Mouse (Mus musculus) Patski (cell line): ENCODE results near the gene Mmp17. TPM values are rescaled to one million over a fixed set of nuclear protein-coding genes. Genes with fewer than 3 reads are reported as not detected.

Experiments
- ATAC-seq: fragments of 100-300 bp; one replicate; pipeline ENCODE4 v1.8.0; 2021
- CTCF ChIA-PET: fragments of 350-600 bp; sonication (Branson Sonifier 250); formaldehyde crosslinking; loops from one replicate; lab custom pipeline; 2022; ENCODE audit warnings: inconsistent platforms; lab: Charles Lee
- POLR2A ChIA-PET: fragments of 350-600 bp; sonication (Branson Sonifier 250); formaldehyde crosslinking; loops from one replicate; lab custom pipeline; 2022; ENCODE audit warnings: antibody characterized with exemption, inconsistent platforms; lab: Charles Lee
- DNase-seq: peaks from one replicate; pipeline ENCODE4 v3.0.0-alpha.2; 2011; ENCODE audit warnings: low read depth, low spot score
- H3K27me3 ChIP-seq: fragments of 371-371 bp; one replicate; pipeline ENCODE4 v1.5.1; 2021
- CTCF ChIP-seq: fragments of 100-300 bp; IDR thresholded peaks from one replicate; pipeline ENCODE4 v1.5.1; 2021
- in situ Hi-C: fragments of 300-500 bp; cut with MboI; formaldehyde crosslinking; loops from 3 replicates; pipeline ENCODE4 v1.11.1; 2018; ENCODE audit warnings: low pct_unique_long_range_greater_than_20kb, mixed read lengths
- polyA plus RNA-seq: library from polyadenylated mRNA; unstranded; gene quantifications from one replicate; pipeline ENCODE4 v1.2.3, GENCODE M21; 2021

The Mmp17 gene
- polyA plus RNA-seq, 1 experiment from 2014 or later, result 0.81 TPM

DNA sequence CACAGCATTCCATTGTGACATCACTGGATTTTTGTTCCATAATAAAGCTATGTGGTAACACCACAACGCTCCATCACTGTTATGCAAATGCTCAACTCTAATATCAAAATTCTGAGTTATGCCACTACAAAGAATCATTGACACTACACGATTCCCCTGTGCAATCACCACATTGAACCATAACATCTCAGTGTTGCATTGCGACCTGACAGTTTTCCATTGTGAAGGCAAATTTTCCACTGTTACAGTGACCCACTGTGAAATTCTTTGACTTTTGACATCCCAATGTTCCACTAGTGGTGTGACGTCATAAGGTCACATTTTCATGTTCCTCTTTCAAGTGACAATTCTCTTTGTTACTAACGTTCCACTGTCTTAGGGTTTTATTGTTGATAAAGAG lies 66.9 kb downstream of the Mmp17 start:
- ChIA-PET CTCF (no interaction called here), POLR2A (interaction anchor here (0.9 kb wide), 1 partner anchor 8 kb away, joined by 3 read pairs; no protein-coding TSS in a partner anchor)
- in situ Hi-C loops, result no loop called here
- H3K27me3 ChIP-seq, result no peaks in the 10 kb centered on the region
- no peak for TF ChIP-seq CTCF
- DNase-seq (no peak), ATAC-seq (no peak)

DNA sequence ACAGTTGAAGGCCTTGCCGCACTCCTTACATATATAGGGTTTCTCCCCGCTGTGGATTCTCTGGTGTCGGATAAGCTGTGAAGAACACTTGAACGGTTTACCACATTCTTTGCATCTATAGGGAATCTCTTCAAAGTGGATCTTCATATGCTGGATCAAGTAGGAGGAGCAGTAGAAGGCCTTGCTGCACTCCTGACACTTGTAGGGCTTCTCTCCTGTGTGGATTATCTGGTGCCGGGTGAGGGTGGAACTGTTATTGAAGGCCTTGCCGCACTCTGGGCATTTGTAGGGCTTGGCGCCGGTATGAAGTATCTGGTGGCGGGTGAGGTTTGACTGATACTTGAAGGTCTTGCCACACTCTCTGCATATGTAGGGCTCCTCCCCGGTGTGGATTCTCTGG lies 73.0 kb downstream of the Mmp17 start:
- POLR2A ChIA-PET, result no interaction called here
- in situ Hi-C loops, result no loop called here
- DNase-seq, result no peak
- no peak for TF ChIP-seq CTCF
- no peaks in the 10 kb centered on the region for H3K27me3 ChIP-seq
- ATAC-seq, result no peak
- CTCF ChIA-PET, result no interaction called here

DNA sequence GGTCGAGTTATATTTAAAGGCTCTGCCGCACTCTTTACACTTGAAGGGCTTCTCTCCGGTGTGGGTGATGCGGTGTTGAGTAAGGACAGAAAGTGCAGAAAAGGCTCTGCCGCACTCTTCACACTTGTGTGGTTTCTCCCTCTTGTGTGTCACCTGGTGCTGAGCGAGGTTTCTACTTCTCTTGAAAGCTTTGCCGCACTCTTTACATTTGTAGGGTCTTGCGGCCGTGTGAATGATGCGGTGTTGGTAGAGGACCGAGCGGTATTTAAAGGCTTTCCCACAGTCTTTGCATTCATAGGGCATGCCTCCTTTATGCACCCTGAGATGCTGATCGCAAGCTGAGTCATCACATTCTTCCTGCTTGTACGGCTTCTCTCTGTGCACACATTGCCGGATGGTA lies 74.0 kb downstream of the Mmp17 start:
- no peaks in the 10 kb centered on the region for H3K27me3 ChIP-seq
- ChIA-PET CTCF (no interaction called here), POLR2A (no interaction called here)
- DNase-seq (no peak), ATAC-seq (no peak)
- no peak for TF ChIP-seq CTCF
- in situ Hi-C loops, result no loop called here

Other genes with a start within 250 kb of the Mmp17 start
- 71.8 TPM for gene Sfswap, start 82.9 kb upstream of the Mmp17 start, polyA plus RNA-seq
- 5.5 TPM for gene Zfp11, start 85.9 kb downstream of the Mmp17 start, polyA plus RNA-seq
- 0.09 TPM for gene Sept14, start 124.3 kb downstream of the Mmp17 start, polyA plus RNA-seq
- 76.7 TPM for gene Mrps17, start 131.3 kb downstream of the Mmp17 start, polyA plus RNA-seq
- 244 TPM for gene Nipsnap2, start 140.9 kb downstream of the Mmp17 start, polyA plus RNA-seq
- 153 TPM for gene Psph, start 203.3 kb downstream of the Mmp17 start, polyA plus RNA-seq